Mouse (Mus musculus) forebrain, embryonic 14.5 days (tissue): ENCODE data around the gene Zfp84. TPM values are rescaled to one million over a fixed set of nuclear protein-coding genes. Genes with fewer than 3 reads are reported as not detected.

Experiments
- ATAC-seq: fragments of 200-750 bp; cut with Nextera tagmentation; 2 replicates; pipeline ENCODE4 v1.8.0; 2017; ENCODE audit warnings: mild to moderate bottlenecking, moderate library complexity
- DNase-seq: peaks from one replicate; pipeline ENCODE4 v3.0.0-alpha.2; 2015; ENCODE audit warnings: low spot score
- H3K27ac ChIP-seq: fragments of 300-500 bp; sonication (generic); 2 replicates; pipeline ENCODE4 v1.5.1; 2014; ENCODE audit warnings: low read depth, mild to moderate bottlenecking, control low read depth, low read length, moderate library complexity
- H3K27me3 ChIP-seq: fragments of 300-500 bp; sonication (generic); replicated peaks from 2 replicates; pipeline ENCODE4 v1.6.1; 2014; ENCODE audit warnings: low read length, control low read depth, mixed read lengths; ENCODE audit not compliant: control insufficient read depth, insufficient read depth
- H3K36me3 ChIP-seq: fragments of 300-500 bp; sonication (generic); 2 replicates; pipeline ENCODE4 v1.6.1; 2014; ENCODE audit warnings: low read length, control low read depth; ENCODE audit not compliant: control insufficient read depth, insufficient read depth
- H3K4me1 ChIP-seq: fragments of 300-500 bp; sonication (generic); 2 replicates; pipeline ENCODE4 v1.6.1; 2014; ENCODE audit warnings: antibody characterized with exemption, low read length, control low read depth; ENCODE audit not compliant: control insufficient read depth, insufficient read depth
- H3K4me2 ChIP-seq: fragments of 300-500 bp; sonication (generic); 2 replicates; pipeline ENCODE4 v1.6.1; 2014; ENCODE audit warnings: mild to moderate bottlenecking, control low read depth, low read length
- H3K4me3 ChIP-seq: fragments of 300-500 bp; sonication (generic); 2 replicates; pipeline ENCODE4 v1.5.1; 2014; ENCODE audit warnings: low read depth, low read length, control low read depth
- H3K9ac ChIP-seq: fragments of 300-500 bp; sonication (generic); 2 replicates; pipeline ENCODE4 v1.6.1; 2014; ENCODE audit warnings: mild to moderate bottlenecking, low read length, control low read depth, moderate library complexity
- H3K9me3 ChIP-seq: fragments of 300-500 bp; sonication (generic); replicated peaks from 2 replicates; pipeline ENCODE4 v1.6.1; 2016; ENCODE audit warnings: low read length, control low read depth, mixed read lengths; ENCODE audit not compliant: control insufficient read depth
- WGBS: fragments of 180-500 bp; shearing (Covaris S2); extraction: QIAGEN DNeasy Blood & Tissue Kit; methylation state at CpG from one replicate; pipeline ENCODE4 v1.1.7; 2014; 5-methylcytosine and 5-hydroxymethylcytosine counted together
- polyA plus RNA-seq: library from polyadenylated mRNA; unstranded; fragments of >200 nt; fragmentation: Nextera tagmentation; extraction: Ambion mirVana; gene quantifications from 2 replicates; pipeline ENCODE4 v1.2.1, GENCODE M21; 2014

Zfp84 gene
- polyA plus RNA-seq, 1 experiment from 2014 or later = 18.3 TPM

- H3K9me3 ChIP-seq = no peaks in the 10 kb centered on the region
- 5% methylated on average over 10 of the region's 10 CpGs for WGBS
- H3K9ac ChIP-seq = peak overlapping the region; percentile 58
- no peak overlapping the region for H3K27ac ChIP-seq
- no peaks in the 10 kb centered on the region for H3K27me3 ChIP-seq
- DNase-seq (no peak), ATAC-seq (no peak)
- peak overlapping the region; percentile 51 for H3K4me3 ChIP-seq
- peak overlapping the region; percentile 58 for H3K4me2 ChIP-seq
- peaks cover 23% of the 10 kb centered on the region for H3K36me3 ChIP-seq
- peaks cover 6% of the 10 kb centered on the region; the same call in 1 of the 2 replicates for H3K4me1 ChIP-seq
Measured at GRCm38 (mm10) chr7:29768980-29769379, 628 bp downstream of the Zfp84 start.

- WGBS = 94% methylated on average over 7 of the region's 7 CpGs
Measured at GRCm38 (mm10) chr7:29773503-29773902, 5.2 kb downstream of the Zfp84 start.

DNA sequence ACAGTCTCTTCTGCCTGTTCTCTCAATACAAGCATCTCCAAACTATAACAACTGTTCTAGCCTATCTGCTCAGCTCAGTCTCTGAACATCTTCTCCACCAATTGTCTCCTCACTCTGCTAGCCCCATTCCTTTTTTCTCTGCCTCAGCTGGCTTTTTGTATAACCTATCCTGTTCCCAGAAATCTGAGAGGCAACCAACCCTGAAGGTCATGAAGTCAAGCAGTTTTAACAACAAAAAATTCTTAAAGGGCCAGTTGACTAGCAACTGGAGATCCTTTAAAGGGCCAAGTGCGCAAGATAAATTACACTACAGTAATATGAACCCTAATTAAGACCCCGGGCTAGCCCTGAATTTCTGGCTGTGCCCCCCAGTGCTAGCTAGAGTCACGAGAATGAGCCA is 6.0 kb downstream of the Zfp84 start:
- peaks cover 73% of the 10 kb centered on the region for H3K36me3 ChIP-seq
- peaks cover 2% of the 10 kb centered on the region; the same call in 1 of the 2 replicates for H3K4me1 ChIP-seq

More at GRCm38 (mm10) chr7:29773503-29773902, 5.2 kb downstream of the Zfp84 start:
- H3K9me3 ChIP-seq = no peaks in the 10 kb centered on the region
- DNase-seq = no peak
- H3K36me3 ChIP-seq = peaks cover 66% of the 10 kb centered on the region
- peaks cover 6% of the 10 kb centered on the region; the same call in 1 of the 2 replicates for H3K4me1 ChIP-seq
- no peak for ATAC-seq
- H3K27ac ChIP-seq = no peak overlapping the region
- H3K4me3 ChIP-seq = no peak overlapping the region
- H3K9ac ChIP-seq = no peak overlapping the region
- no peaks in the 10 kb centered on the region for H3K27me3 ChIP-seq
- no peak overlapping the region for H3K4me2 ChIP-seq

GRCm38 (mm10) chr7:29776568-29776967 is 8.2 kb downstream of the Zfp84 start:
- peaks cover 79% of the 10 kb centered on the region for H3K36me3 ChIP-seq
- 95% methylated on average over 19 of the region's 19 CpGs for WGBS
- ATAC-seq (no peak), DNase-seq (no peak)
- H3K4me1 ChIP-seq = no peaks in the 10 kb centered on the region
- no peak overlapping the region for H3K9ac ChIP-seq
- no peak overlapping the region for H3K4me2 ChIP-seq
- no peaks in the 10 kb centered on the region for H3K27me3 ChIP-seq
- H3K4me3 ChIP-seq = no peak overlapping the region
- no peaks in the 10 kb centered on the region for H3K9me3 ChIP-seq
- no peak overlapping the region for H3K27ac ChIP-seq

More for the DNA sequence above, 6.0 kb downstream of the Zfp84 start:
- no peak overlapping the region for H3K27ac ChIP-seq
- 92% methylated on average over 3 of the region's 3 CpGs for WGBS
- no peak overlapping the region for H3K9ac ChIP-seq
- no peak for DNase-seq
- no peak overlapping the region for H3K4me2 ChIP-seq
- ATAC-seq = no peak
- no peaks in the 10 kb centered on the region for H3K9me3 ChIP-seq
- no peaks in the 10 kb centered on the region for H3K27me3 ChIP-seq
- H3K4me3 ChIP-seq = no peak overlapping the region

GRCm38 (mm10) chr7:29777372-29777771 is 9.0 kb downstream of the Zfp84 start:
- peaks cover 71% of the 10 kb centered on the region for H3K36me3 ChIP-seq
- H3K27ac ChIP-seq = no peak overlapping the region
- no peak for DNase-seq
- no peaks in the 10 kb centered on the region for H3K27me3 ChIP-seq
- no peak overlapping the region for H3K4me3 ChIP-seq
- WGBS = 94% methylated on average over 10 of the region's 10 CpGs
- H3K9ac ChIP-seq = no peak overlapping the region
- H3K9me3 ChIP-seq = no peaks in the 10 kb centered on the region
- no peaks in the 10 kb centered on the region for H3K4me1 ChIP-seq
- H3K4me2 ChIP-seq = no peak overlapping the region
- no peak for ATAC-seq

DNA sequence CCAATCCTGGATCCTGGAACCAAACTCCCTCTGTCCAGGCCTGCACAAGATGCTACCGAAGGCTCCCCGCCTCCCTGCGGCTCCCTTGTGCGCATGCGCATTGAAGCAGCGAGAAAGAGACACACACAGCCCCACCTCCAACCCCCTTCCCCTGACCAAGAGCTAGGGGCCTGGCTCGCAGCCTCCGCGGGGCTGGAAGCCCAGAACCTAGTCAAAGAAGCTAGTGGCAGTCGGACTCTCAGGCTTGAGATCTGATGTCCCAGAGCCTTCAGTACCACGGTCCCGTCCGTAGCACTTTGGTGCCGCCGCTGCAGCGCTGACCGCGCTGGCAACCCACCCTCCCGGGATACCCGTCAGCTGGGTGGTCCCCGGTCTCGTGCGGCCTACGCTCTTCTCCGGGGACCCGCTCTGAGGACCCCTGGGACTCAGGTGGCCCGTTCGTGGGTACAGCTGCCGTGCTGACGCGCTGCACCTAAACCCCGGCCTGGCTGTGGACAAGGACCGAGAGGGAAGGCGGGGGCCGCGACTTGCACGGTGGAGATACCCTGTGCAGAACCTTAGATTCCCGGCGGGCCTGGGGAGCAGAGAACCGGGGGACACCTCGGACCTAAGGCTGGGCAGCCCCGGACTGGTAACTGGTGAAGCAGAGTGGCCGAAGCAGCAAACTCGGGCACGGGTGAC is 15.7 kb downstream of the Zfp84 start, which contains the start of gene Zfp30:
Gene Zfp30, plus strand, starts transcription at position 128 of the 681 bp plus-strand sequence.
- Histone ChIP-seq H3K36me3 (peaks cover 28% of the 10 kb centered on the region), H3K4me2 (peak within 1 kb of the TSS; percentile 75), H3K4me3 (peak within 1 kb of the TSS; percentile 84), H3K27ac (peak within 1 kb of the TSS; percentile 88), H3K4me1 (peaks cover 16% of the 10 kb centered on the region), H3K9me3 (no peaks in the 10 kb centered on the region), H3K27me3 (no peaks in the 10 kb centered on the region), H3K9ac (peak within 1 kb of the TSS; percentile 94)
- DNase-seq = peak; percentile 97
- WGBS = under 1% methylated on average over 45 of the region's 45 CpGs
- peak; percentile 98 for ATAC-seq

- no peak for ATAC-seq
- H3K36me3 ChIP-seq = peaks cover 36% of the 10 kb centered on the region
- H3K4me1 ChIP-seq = peaks cover 16% of the 10 kb centered on the region
- peak overlapping the region; percentile 94 for H3K9ac ChIP-seq
- H3K4me2 ChIP-seq = peak overlapping the region; percentile 75
- no peaks in the 10 kb centered on the region for H3K9me3 ChIP-seq
- H3K27ac ChIP-seq = no peak overlapping the region
- WGBS = 54% methylated on average over 8 of the region's 8 CpGs
- peak; percentile 6 for DNase-seq
- no peaks in the 10 kb centered on the region for H3K27me3 ChIP-seq
- H3K4me3 ChIP-seq = peak overlapping the region; percentile 84
Measured at GRCm38 (mm10) chr7:29785023-29785422, 16.7 kb downstream of the Zfp84 start.

DNA sequence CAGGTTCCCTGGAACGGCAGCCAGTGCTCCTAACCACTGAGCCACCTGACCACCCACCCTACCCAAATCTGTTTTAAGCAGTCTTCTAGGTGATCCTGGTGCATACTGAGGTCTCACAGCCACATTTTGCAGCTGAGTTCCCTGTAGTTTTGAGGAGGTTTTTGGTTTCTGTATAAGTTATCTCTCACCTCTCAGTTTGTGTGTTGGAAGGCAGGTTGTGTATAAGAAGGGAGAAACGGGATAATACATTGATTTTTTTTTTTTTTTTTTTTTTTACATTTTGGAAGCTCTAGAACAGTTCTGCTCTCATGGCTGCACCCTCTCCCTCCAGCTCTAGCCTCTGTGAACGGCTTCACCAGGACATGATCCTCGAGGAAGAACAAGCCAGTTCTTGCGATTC is 17.5 kb downstream of the Zfp84 start:
- H3K9ac ChIP-seq = peak overlapping the region; percentile 94
- WGBS = 78% methylated on average over 5 of the region's 5 CpGs

GRCm38 (mm10) chr7:29792906-29793305 is 24.6 kb downstream of the Zfp84 start:
- no peak for DNase-seq
- H3K9ac ChIP-seq = no peak overlapping the region
- H3K4me2 ChIP-seq = no peak overlapping the region
- no peak overlapping the region for H3K4me3 ChIP-seq
- no peaks in the 10 kb centered on the region for H3K4me1 ChIP-seq
- H3K9me3 ChIP-seq = no peaks in the 10 kb centered on the region
- ATAC-seq = no peak
- WGBS = 45% methylated on average over 27 of the region's 27 CpGs
- no peaks in the 10 kb centered on the region for H3K27me3 ChIP-seq
- no peak overlapping the region for H3K27ac ChIP-seq
- H3K36me3 ChIP-seq = peaks cover 64% of the 10 kb centered on the region

More for the DNA sequence above, 17.5 kb downstream of the Zfp84 start:
- no peak overlapping the region for H3K27ac ChIP-seq
- H3K4me3 ChIP-seq = peak overlapping the region; percentile 84
- H3K27me3 ChIP-seq = no peaks in the 10 kb centered on the region
- no peaks in the 10 kb centered on the region for H3K9me3 ChIP-seq
- H3K36me3 ChIP-seq = peaks cover 42% of the 10 kb centered on the region
- DNase-seq (no peak), ATAC-seq (no peak)
- peak overlapping the region; percentile 75 for H3K4me2 ChIP-seq
- H3K4me1 ChIP-seq = peaks cover 16% of the 10 kb centered on the region
